Mouse (Mus musculus) lung, embryonic 14.5 days (tissue): ENCODE results near the gene Setd5. TPM values are rescaled to one million over a fixed set of nuclear protein-coding genes. Genes with fewer than 3 reads are reported as not detected.

Experiments used
- ATAC-seq: fragments of 200-750 bp; cut with Nextera tagmentation; 2 replicates; pipeline ENCODE4 v1.8.0; 2017; ENCODE audit warnings: mild to moderate bottlenecking, moderate TSS enrichment, moderate library complexity; ENCODE audit not compliant: insufficient read depth
- DNase-seq: peaks from one replicate; pipeline ENCODE4 v3.0.0-alpha.2; 2015
- H3K27ac ChIP-seq: fragments of 300-500 bp; sonication (generic); 2 replicates; pipeline ENCODE4 v1.5.1; 2014; ENCODE audit warnings: low read depth, mild to moderate bottlenecking, moderate library complexity
- H3K27me3 ChIP-seq: fragments of 300-500 bp; sonication (generic); 2 replicates; pipeline ENCODE4 v1.6.1; 2014; ENCODE audit warnings: low read length, control low read depth; ENCODE audit not compliant: insufficient read depth
- H3K36me3 ChIP-seq: fragments of 300-500 bp; sonication (generic); 2 replicates; pipeline ENCODE4 v1.6.1; 2014; ENCODE audit warnings: control low read depth; ENCODE audit not compliant: insufficient read depth
- H3K4me1 ChIP-seq: fragments of 300-500 bp; sonication (generic); 2 replicates; pipeline ENCODE4 v1.6.1; 2014; ENCODE audit warnings: antibody characterized with exemption, control low read depth; ENCODE audit not compliant: insufficient read depth
- H3K4me2 ChIP-seq: fragments of 300-500 bp; sonication (generic); 2 replicates; pipeline ENCODE4 v1.6.1; 2014; ENCODE audit warnings: mild to moderate bottlenecking
- H3K4me3 ChIP-seq: fragments of 300-500 bp; sonication (generic); 2 replicates; pipeline ENCODE4 v1.5.1; 2014; ENCODE audit warnings: low read depth, low read length
- H3K9ac ChIP-seq: fragments of 300-500 bp; sonication (generic); 2 replicates; pipeline ENCODE4 v1.6.1; 2014
- H3K9me3 ChIP-seq: fragments of 300-500 bp; sonication (generic); 2 replicates; pipeline ENCODE4 v1.6.1; 2016; ENCODE audit warnings: low read depth, low read length, control low read depth
- CTCF ChIP-seq: IDR thresholded peaks from 2 replicates; pipeline ENCODE4 v1.5.1; 2016; ENCODE audit warnings: antibody characterized with exemption, low read depth
- WGBS: fragments of 180-500 bp; shearing (Covaris S2); extraction: QIAGEN DNeasy Blood & Tissue Kit; methylation state at CpG from one replicate; pipeline ENCODE4 v1.1.7; 2014; 5-methylcytosine and 5-hydroxymethylcytosine counted together
- polyA plus RNA-seq: library from polyadenylated mRNA; unstranded; fragments of >200 nt; fragmentation: Nextera tagmentation; extraction: Ambion mirVana; gene quantifications from 2 replicates; pipeline ENCODE4 v1.2.1, GENCODE M21; 2014

The Setd5 gene
- polyA plus RNA-seq, 1 experiment from 2014 or later, result 96.9 TPM

- Histone ChIP-seq H3K4me2 (no peak overlapping the region), H3K9ac (no peak overlapping the region), H3K36me3 (peaks cover 87% of the 10 kb centered on the region), H3K9me3 (no peaks in the 10 kb centered on the region), H3K4me1 (no peaks in the 10 kb centered on the region), H3K27ac (no peak overlapping the region), H3K27me3 (no peaks in the 10 kb centered on the region), H3K4me3 (no peak overlapping the region)
- TF ChIP-seq CTCF, result no peak
- ATAC-seq (no peak), DNase-seq (no peak)
- 94% methylated on average over 10 of the region's 10 CpGs for WGBS
Observed at GRCm38 (mm10) chr6:113120806-113121205, 43.6 kb downstream of the Setd5 start.

- no peak overlapping the region for H3K9ac ChIP-seq
- TF ChIP-seq CTCF, result no peak
- no peaks in the 10 kb centered on the region for H3K4me1 ChIP-seq
- 77% methylated on average over 2 of the region's 2 CpGs for WGBS
- DNase-seq, result no peak
- no peak for ATAC-seq
- no peaks in the 10 kb centered on the region for H3K27me3 ChIP-seq
- no peaks in the 10 kb centered on the region for H3K9me3 ChIP-seq
- no peak overlapping the region for H3K27ac ChIP-seq
- H3K4me2 ChIP-seq, result no peak overlapping the region
- H3K4me3 ChIP-seq, result no peak overlapping the region
- peaks cover 80% of the 10 kb centered on the region for H3K36me3 ChIP-seq
Observed at GRCm38 (mm10) chr6:113133360-113133759, 56.2 kb downstream of the Setd5 start.

GRCm38 (mm10) chr6:113141389-113142094, 64.4 kb downstream of the Setd5 start:
- Histone ChIP-seq H3K36me3 (peaks cover 91% of the 10 kb centered on the region), H3K4me3 (no peak overlapping the region), H3K4me2 (no peak overlapping the region), H3K27me3 (no peaks in the 10 kb centered on the region), H3K27ac (no peak overlapping the region), H3K9ac (no peak overlapping the region), H3K4me1 (no peaks in the 10 kb centered on the region), H3K9me3 (no peaks in the 10 kb centered on the region)
- no peak for TF ChIP-seq CTCF
- DNase-seq (no peak), ATAC-seq (no peak)
- 52% methylated on average over 1 of the region's 1 CpGs for WGBS

- H3K36me3 ChIP-seq, result peaks cover 92% of the 10 kb centered on the region
- no peak overlapping the region for H3K4me3 ChIP-seq
- TF ChIP-seq CTCF, result no peak
- WGBS, result 91% methylated on average over 1 of the region's 1 CpGs
- H3K4me1 ChIP-seq, result no peaks in the 10 kb centered on the region
- H3K27ac ChIP-seq, result no peak overlapping the region
- DNase-seq, result no peak
- no peak for ATAC-seq
- no peak overlapping the region for H3K4me2 ChIP-seq
- H3K27me3 ChIP-seq, result no peaks in the 10 kb centered on the region
- H3K9me3 ChIP-seq, result no peaks in the 10 kb centered on the region
- no peak overlapping the region for H3K9ac ChIP-seq
Observed at GRCm38 (mm10) chr6:113144764-113145163, 67.6 kb downstream of the Setd5 start.

GRCm38 (mm10) chr6:113145249-113145648, 68.1 kb downstream of the Setd5 start:
- Histone ChIP-seq H3K36me3 (peaks cover 93% of the 10 kb centered on the region), H3K27ac (no peak overlapping the region), H3K27me3 (no peaks in the 10 kb centered on the region), H3K4me1 (no peaks in the 10 kb centered on the region), H3K4me3 (no peak overlapping the region), H3K9ac (no peak overlapping the region), H3K4me2 (no peak overlapping the region), H3K9me3 (no peaks in the 10 kb centered on the region)
- 99% methylated on average over 4 of the region's 4 CpGs for WGBS
- ATAC-seq (no peak), DNase-seq (no peak)
- no peak for TF ChIP-seq CTCF

- ATAC-seq (no peak), DNase-seq (no peak)
- no peak for TF ChIP-seq CTCF
- no peak overlapping the region for H3K9ac ChIP-seq
- no peaks in the 10 kb centered on the region for H3K9me3 ChIP-seq
- H3K27ac ChIP-seq, result no peak overlapping the region
- no peak overlapping the region for H3K4me3 ChIP-seq
- H3K4me1 ChIP-seq, result no peaks in the 10 kb centered on the region
- peaks cover 82% of the 10 kb centered on the region for H3K36me3 ChIP-seq
- no peaks in the 10 kb centered on the region for H3K27me3 ChIP-seq
- WGBS, result 94% methylated on average over 8 of the region's 8 CpGs
- no peak overlapping the region for H3K4me2 ChIP-seq
Observed at GRCm38 (mm10) chr6:113154071-113154470, 76.9 kb downstream of the Setd5 start.

- no peaks in the 10 kb centered on the region for H3K9me3 ChIP-seq
- no peak for TF ChIP-seq CTCF
- H3K9ac ChIP-seq, result no peak overlapping the region
- H3K4me3 ChIP-seq, result no peak overlapping the region
- H3K4me2 ChIP-seq, result no peak overlapping the region
- H3K36me3 ChIP-seq, result peaks cover 75% of the 10 kb centered on the region
- no peaks in the 10 kb centered on the region for H3K4me1 ChIP-seq
- H3K27me3 ChIP-seq, result no peaks in the 10 kb centered on the region
- no peak overlapping the region for H3K27ac ChIP-seq
- DNase-seq (no peak), ATAC-seq (no peak)
- WGBS, result 81% methylated on average over 6 of the region's 6 CpGs
Observed at GRCm38 (mm10) chr6:113154886-113155285, 77.7 kb downstream of the Setd5 start.

GRCm38 (mm10) chr6:113156064-113156463, 78.9 kb downstream of the Setd5 start:
- 87% methylated on average over 4 of the region's 4 CpGs for WGBS
- Histone ChIP-seq H3K4me3 (no peak overlapping the region), H3K4me1 (no peaks in the 10 kb centered on the region), H3K27ac (no peak overlapping the region), H3K4me2 (no peak overlapping the region), H3K9me3 (no peaks in the 10 kb centered on the region), H3K9ac (no peak overlapping the region), H3K36me3 (peaks cover 70% of the 10 kb centered on the region), H3K27me3 (no peaks in the 10 kb centered on the region)
- no peak for DNase-seq
- TF ChIP-seq CTCF, result no peak
- ATAC-seq, result no peak
